Mouse (Mus musculus) heart, embryonic 14.5 days (tissue): Measurements from ENCODE around the gene Gpr155. TPM values are rescaled to one million over a fixed set of nuclear protein-coding genes. Genes with fewer than 3 reads are reported as not detected.

Experiments
- ATAC-seq: fragments of 200-750 bp; cut with Nextera tagmentation; 2 replicates; pipeline ENCODE4 v1.8.0; 2017; ENCODE audit warnings: low read depth, moderate TSS enrichment; ENCODE audit not compliant: insufficient number of reproducible peaks, insufficient read depth, low FRiP score
- H3K27ac ChIP-seq, 2 experiments: fragments of 200-500 bp in 1 of 2; fragments of 300-500 bp in 1 of 2; sonication (generic) in 1 of 2; replicated peaks in 1 of 2; 2 replicates each; pipeline ENCODE4 v1.5.1; 2012 to 2014; ENCODE audit warnings: low read depth in 2 of 2, low read length in 2 of 2, control low read depth in 1 of 2, mild to moderate bottlenecking in 1 of 2, mixed read lengths in 1 of 2; ENCODE audit not compliant: control insufficient read depth in 1 of 2, insufficient read depth in 1 of 2
- H3K27me3 ChIP-seq: fragments of 300-500 bp; sonication (generic); 2 replicates; pipeline ENCODE4 v1.6.1; 2014; ENCODE audit warnings: mild to moderate bottlenecking, low read length, control low read depth; ENCODE audit not compliant: control insufficient read depth, insufficient read depth
- H3K36me3 ChIP-seq: fragments of 300-500 bp; sonication (generic); 2 replicates; pipeline ENCODE4 v1.6.1; 2014; ENCODE audit warnings: mild to moderate bottlenecking, control low read depth, low read length, mixed read lengths; ENCODE audit not compliant: control insufficient read depth, insufficient read depth
- H3K4me1 ChIP-seq, 2 experiments: fragments of 200-500 bp in 1 of 2; fragments of 300-500 bp in 1 of 2; sonication (generic) in 1 of 2; 2 replicates each; pipeline ENCODE4 v1.6.1; 2012 to 2014; ENCODE audit warnings: low read length in 2 of 2, control low read depth in 1 of 2, mixed read lengths in 1 of 2; ENCODE audit not compliant: control insufficient read depth in 2 of 2, insufficient read depth in 2 of 2
- H3K4me2 ChIP-seq: fragments of 300-500 bp; sonication (generic); 2 replicates; pipeline ENCODE4 v1.6.1; 2014; ENCODE audit warnings: mild to moderate bottlenecking, low read length
- H3K4me3 ChIP-seq, 2 experiments: fragments of 200-500 bp in 1 of 2; fragments of 300-500 bp in 1 of 2; sonication (generic) in 1 of 2; 2 replicates each; pipeline ENCODE4 v1.5.1; 2012 to 2014; ENCODE audit warnings: low read length in 2 of 2, mild to moderate bottlenecking in 2 of 2, control low read depth in 1 of 2, low read depth in 1 of 2, moderate library complexity in 1 of 2; ENCODE audit not compliant: control insufficient read depth in 1 of 2, insufficient read depth in 1 of 2
- H3K9ac ChIP-seq: fragments of 300-500 bp; sonication (generic); 2 replicates; pipeline ENCODE4 v1.6.1; 2014; ENCODE audit warnings: mild to moderate bottlenecking, low read length
- H3K9me3 ChIP-seq: fragments of 300-500 bp; sonication (generic); 2 replicates; pipeline ENCODE4 v1.6.1; 2016; ENCODE audit warnings: low read length, control low read depth; ENCODE audit not compliant: control insufficient read depth
- WGBS: fragments of 180-500 bp; shearing (Covaris S2); extraction: QIAGEN DNeasy Blood & Tissue Kit; methylation state at CpG from one replicate; pipeline ENCODE4 v1.1.7; 2014; 5-methylcytosine and 5-hydroxymethylcytosine counted together
- polyA plus RNA-seq: library from polyadenylated mRNA; unstranded; fragments of >200 nt; fragmentation: Nextera tagmentation; extraction: Ambion mirVana; gene quantifications from 2 replicates; pipeline ENCODE4 v1.2.1, GENCODE M21; 2014

The Gpr155 gene
- polyA plus RNA-seq, 1 experiment from 2014 or later: 6.9 TPM

DNA sequence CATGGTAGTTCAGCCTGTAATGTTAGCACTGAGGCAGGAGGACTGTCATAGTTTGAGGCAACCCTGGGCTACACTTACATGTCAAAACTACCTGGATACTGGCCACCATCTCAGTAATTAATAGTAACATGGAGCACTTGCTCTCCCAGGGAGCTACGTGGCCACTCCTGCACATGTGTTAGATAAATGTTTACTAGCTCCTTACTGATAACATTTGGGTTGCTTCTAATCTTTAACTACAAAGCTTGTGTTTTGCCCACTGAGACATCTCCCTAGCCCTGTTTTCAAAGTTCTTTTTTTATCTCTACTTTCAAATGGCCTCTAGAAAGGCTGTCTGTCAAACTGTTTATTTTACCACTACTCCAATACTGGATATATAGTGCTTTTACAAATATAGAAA is 84.4 kb downstream of the Gpr155 start:
- Histone ChIP-seq H3K36me3 (peaks cover 84% of the 10 kb centered on the region), H3K4me2 (no peak overlapping the region), H3K9me3 (no peaks in the 10 kb centered on the region), H3K9ac (no peak overlapping the region), H3K4me1 (no peaks in the 10 kb centered on the region), H3K27me3 (no peaks in the 10 kb centered on the region), H3K27ac (no peak overlapping the region), H3K4me3 (no peak overlapping the region)
- 55% methylated on average over 1 of the region's 1 CpGs for WGBS
- ATAC-seq: no peak

DNA sequence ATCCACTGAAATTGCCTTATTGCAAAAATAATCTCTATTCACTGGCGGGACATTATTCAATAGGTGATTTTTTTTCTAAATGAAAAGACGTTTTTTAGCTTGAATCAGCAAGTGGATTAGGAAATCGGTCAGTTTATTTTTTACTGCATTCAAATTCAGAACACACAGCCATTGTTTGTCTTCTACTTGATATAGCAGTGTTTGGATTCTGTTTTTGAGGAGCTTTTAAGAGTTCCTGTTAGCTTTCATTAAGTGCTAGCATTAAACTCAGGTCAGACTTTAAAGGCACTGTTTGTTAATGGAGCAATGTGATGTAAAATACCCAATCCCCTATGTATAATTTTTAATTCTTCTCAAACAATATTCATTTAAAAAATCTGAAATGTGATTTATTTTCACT is 87.5 kb downstream of the Gpr155 start:
- H3K9me3 ChIP-seq: no peaks in the 10 kb centered on the region
- H3K36me3 ChIP-seq: peaks cover 69% of the 10 kb centered on the region
- 79% methylated on average over 3 of the region's 3 CpGs for WGBS

DNA sequence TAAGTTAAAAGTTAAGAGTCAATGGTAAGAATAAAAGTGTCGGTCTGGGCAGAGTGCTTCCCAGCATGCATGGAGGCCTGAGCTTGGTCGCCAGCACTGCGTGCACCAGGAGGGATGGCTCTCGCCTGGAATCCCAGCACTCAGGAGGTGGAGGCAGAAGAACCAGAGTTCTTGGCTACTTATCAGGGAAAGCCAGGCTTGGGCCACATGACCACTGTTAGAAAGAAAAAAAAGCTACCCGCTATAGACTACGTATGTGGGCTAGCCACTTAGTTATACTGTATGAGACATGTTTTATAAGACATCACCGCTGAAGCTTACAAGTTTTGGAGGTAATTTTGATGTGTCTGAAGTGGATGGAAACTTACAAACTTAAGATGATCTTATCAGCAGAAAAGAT is 88.2 kb downstream of the Gpr155 start:
- H3K4me1 ChIP-seq: no peaks in the 10 kb centered on the region
- no peak for ATAC-seq
- H3K9me3 ChIP-seq: no peaks in the 10 kb centered on the region
- H3K27ac ChIP-seq: no peak overlapping the region
- peaks cover 68% of the 10 kb centered on the region for H3K36me3 ChIP-seq
- no peak overlapping the region for H3K4me2 ChIP-seq
- H3K9ac ChIP-seq: no peak overlapping the region
- no peak overlapping the region for H3K4me3 ChIP-seq
- no peaks in the 10 kb centered on the region for H3K27me3 ChIP-seq
- WGBS: 78% methylated on average over 7 of the region's 7 CpGs

More for the DNA sequence above, 87.5 kb downstream of the Gpr155 start:
- Histone ChIP-seq H3K27me3 (no peaks in the 10 kb centered on the region), H3K4me3 (no peak overlapping the region), H3K9ac (no peak overlapping the region), H3K27ac (no peak overlapping the region), H3K4me2 (no peak overlapping the region), H3K4me1 (no peaks in the 10 kb centered on the region)
- ATAC-seq: no peak

DNA sequence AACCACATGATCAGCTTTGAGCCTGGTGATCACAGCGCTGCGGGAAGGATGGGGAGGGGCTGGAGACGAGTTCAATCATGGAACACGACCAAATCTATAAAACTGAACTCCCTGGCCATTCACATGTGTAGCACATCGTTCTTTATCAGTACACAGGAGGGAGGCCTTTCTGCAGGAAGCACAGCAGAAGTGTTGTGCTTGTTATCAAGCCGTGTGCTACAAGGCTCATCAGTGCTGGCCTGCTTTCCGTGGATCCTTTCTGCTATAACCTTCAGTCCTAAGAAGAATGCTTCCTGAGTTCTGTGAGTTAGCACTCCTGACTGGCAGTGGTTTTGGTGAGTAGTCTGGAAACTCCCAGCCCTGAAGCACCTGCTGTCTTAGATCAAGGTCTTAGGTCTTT is 91.3 kb downstream of the Gpr155 start:
- H3K27ac ChIP-seq: no peak overlapping the region
- peaks cover 61% of the 10 kb centered on the region for H3K36me3 ChIP-seq
- no peak overlapping the region for H3K4me3 ChIP-seq
- no peak for ATAC-seq
- H3K9ac ChIP-seq: no peak overlapping the region
- H3K4me2 ChIP-seq: no peak overlapping the region
- H3K27me3 ChIP-seq: no peaks in the 10 kb centered on the region
- H3K4me1 ChIP-seq: no peaks in the 10 kb centered on the region
- WGBS: 63% methylated on average over 7 of the region's 7 CpGs
- H3K9me3 ChIP-seq: no peaks in the 10 kb centered on the region

Other genes starting within 250 kb of the Gpr155 start
- gene Ola1, start 167.6 kb downstream of the Gpr155 start, polyA plus RNA-seq: 62.7 and 67.6 TPM in 2 replicates
- gene Sp9, start 114.6 kb downstream of the Gpr155 start, polyA plus RNA-seq: not detected in 2 replicates
- 13.7 and 14.3 TPM in 2 replicates for gene Scrn3, start 74.0 kb downstream of the Gpr155 start, polyA plus RNA-seq
- 15.4 and 19.0 TPM in 2 replicates for gene Cir1, start 73.9 kb downstream of the Gpr155 start, polyA plus RNA-seq
- gene Wipf1, start 143.2 kb upstream of the Gpr155 start, polyA plus RNA-seq: 7.0 and 7.6 TPM in 2 replicates
- 0.09 TPM in 1 of 2 replicates, not detected in the other for gene Chrna1, start 193.8 kb upstream of the Gpr155 start, polyA plus RNA-seq